ENCODE assay signal across 15 mouse cellular contexts in the genomic region with DNA sequence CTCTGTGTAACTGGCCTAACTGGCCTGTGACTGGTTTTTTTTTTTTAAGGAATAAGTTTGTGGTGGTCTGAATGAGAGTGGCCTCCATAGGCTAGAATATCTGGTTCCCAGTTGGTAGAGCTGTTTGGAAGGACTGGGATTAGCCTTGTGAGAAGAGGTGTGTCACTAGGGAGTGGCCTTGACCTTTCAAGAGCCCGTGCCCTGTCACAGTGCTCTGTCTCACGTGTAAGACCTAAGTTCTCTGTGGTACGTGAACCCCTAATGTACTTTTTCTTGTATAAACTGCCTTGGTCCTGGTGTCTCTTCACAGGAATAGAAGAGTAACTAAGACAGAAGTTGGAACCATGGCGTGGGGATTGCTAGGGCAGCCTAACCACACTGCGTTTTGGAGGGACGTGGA.
"Had no signal": no experiment of that assay in that cellular context is flagged by ENCODE, and none has a peak within 500 bp of the region (broad histone marks: within the 10 kb centered on the region; RNA-seq: fewer than 3 reads in every experiment).

No protein-coding gene starts in this region.

- H3K4me2 ChIP-seq: limb, embryonic 13.5 days; liver, embryonic 13.5 days; lung, embryonic 14.5 days; midbrain, embryonic 12.5 days; midbrain, embryonic 15.5 days had no signal

- H3K9me3 ChIP-seq: limb, embryonic 13.5 days; liver, embryonic 13.5 days; midbrain, embryonic 12.5 days; midbrain, embryonic 15.5 days had no signal

- H3K27ac ChIP-seq: kidney, postnatal 0 days; left cerebral cortex, adult 2 months; limb, embryonic 13.5 days; liver, embryonic 13.5 days; macrophage; midbrain, embryonic 12.5 days; midbrain, embryonic 15.5 days had no signal

- H3K4me3 ChIP-seq: left cerebral cortex, adult 2 months; limb, embryonic 13.5 days; liver, embryonic 13.5 days; midbrain, embryonic 12.5 days; midbrain, embryonic 15.5 days had no signal

- DNase-seq: kidney, postnatal 25 days; layer of hippocampus, postnatal 36 days; left cerebral cortex, postnatal 4 days; liver, embryonic 13.5 days; liver, postnatal 0 days; lung, embryonic 14.5 days; thymus, adult 18-20 months; thymus, postnatal 36 days had no signal

- ATAC-seq: liver, postnatal 0 days; lung, postnatal 0 days; midbrain, embryonic 15.5 days had no signal

- H3K9ac ChIP-seq: limb, embryonic 13.5 days; liver, embryonic 13.5 days; liver, postnatal 0 days; lung, embryonic 14.5 days; midbrain, embryonic 12.5 days; midbrain, embryonic 15.5 days had no signal

- H3K27me3 ChIP-seq: limb, embryonic 13.5 days; liver, embryonic 13.5 days; midbrain, embryonic 12.5 days; midbrain, embryonic 15.5 days had no signal

- H3K4me1 ChIP-seq: limb, embryonic 13.5 days; midbrain, embryonic 12.5 days; midbrain, embryonic 15.5 days had no signal
